Mouse (Mus musculus) lung, postnatal 10 days (tissue): ENCODE results near the gene Med13l.

Source experiments
- DNase-seq: peaks from one replicate; pipeline ENCODE4 v3.0.0; 2021

Med13l gene

DNA sequence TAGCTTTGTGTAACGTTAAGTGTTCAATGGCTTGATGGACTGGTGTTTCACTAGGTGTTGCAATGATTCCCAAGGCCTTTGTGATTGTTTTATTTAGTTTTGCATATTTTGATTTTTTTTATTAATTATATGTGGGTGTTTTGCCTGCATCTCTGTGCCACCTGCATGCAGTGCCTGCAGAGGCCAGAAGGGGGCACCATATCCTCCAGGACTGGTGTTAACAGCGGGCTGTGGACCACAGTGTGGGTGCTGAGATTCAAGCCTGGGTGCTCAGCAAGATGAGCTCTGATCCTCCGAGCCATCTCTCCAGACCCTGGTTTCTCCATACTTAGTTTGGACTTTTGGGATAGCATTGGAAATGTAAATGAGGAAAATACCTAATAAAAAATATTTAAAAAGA lies 143.7 kb downstream of the Med13l start:
- DNase-seq = no peak

DNA sequence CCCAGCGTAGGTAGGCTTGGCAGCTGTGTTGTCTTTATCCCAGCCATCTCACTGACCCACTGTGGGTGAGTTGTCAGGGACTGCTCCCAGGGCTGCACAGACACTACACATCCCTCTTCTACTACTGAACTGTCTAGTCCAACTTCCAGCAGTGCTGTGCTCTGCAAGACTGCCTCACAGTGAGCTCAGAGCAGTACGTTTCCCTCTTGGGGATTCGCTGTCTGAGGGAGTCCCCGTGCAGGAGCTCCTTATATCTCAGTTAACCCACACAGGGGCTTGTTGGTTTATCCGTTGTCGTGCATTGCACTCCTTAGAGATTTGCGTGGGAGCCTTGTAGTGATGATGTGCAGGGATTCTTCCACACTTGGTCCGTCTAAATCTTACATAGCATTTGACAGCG lies 144.5 kb downstream of the Med13l start:
- no peak for DNase-seq

DNA sequence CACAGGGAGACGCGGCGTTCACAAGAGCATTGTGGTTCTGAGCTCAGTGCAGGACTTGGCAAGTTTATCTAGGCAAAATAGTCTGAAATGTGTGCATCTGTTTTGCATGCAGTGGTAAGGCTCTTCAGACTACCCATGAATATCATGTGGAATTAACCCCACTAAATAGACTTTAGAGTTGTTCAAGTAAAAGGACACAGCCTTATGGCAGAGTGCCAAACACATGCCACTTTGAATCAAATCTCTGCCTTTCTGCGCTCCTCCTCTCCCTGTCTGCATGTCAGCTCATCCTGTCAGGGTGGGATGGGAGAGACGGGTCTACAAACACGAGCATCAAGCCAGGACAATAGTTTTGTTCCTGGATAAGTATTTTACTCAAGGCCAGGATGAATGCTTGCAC lies 145.5 kb downstream of the Med13l start:
- no peak for DNase-seq

DNA sequence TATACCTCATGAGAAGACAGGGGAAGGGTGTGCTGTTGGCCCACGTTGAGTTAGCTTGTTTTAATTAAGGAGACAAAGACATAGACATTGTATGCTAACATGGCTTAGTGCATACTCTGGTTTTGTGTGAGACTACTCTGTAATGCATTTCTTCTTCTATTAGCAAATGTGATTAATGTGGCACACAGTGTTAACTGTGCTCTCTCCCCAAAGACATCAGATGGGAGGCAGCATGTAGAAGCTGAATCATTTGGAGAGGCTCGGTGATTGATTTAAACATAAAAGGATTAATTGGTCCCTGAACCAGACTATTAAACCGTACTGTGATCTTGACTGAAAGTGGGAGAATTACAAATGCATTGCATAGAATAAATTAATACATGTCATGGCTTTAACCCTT lies 145.9 kb downstream of the Med13l start:
- DNase-seq = no peak

DNA sequence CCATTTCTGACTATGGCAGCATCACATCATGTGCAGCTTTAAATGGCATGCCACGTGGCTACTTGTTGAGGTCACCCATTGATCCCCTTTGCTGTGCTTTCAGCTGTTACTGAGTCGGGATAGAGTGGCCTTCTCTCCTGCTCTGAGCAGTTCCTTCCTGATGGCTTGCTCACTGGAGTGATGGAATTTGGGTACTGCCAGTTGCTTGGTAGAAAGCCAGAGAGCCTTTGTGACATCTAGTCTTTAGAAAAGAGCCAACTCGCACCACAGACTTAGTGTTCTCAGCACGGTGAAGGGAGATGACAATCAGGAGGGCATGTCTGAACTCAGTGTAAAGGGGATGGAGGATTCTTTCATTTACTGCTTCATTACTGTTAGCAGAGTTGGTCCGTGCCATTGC lies 147.0 kb downstream of the Med13l start:
- DNase-seq = no peak

- peak; percentile 78 for DNase-seq
Observed at GRCm38 (mm10) chr5:118708215-118708949, 147.9 kb downstream of the Med13l start.

- peak; percentile 73 for DNase-seq
Observed at GRCm38 (mm10) chr5:118709847-118710251, 149.4 kb downstream of the Med13l start.

- no peak for DNase-seq
Observed at GRCm38 (mm10) chr5:118715518-118715917, 155.0 kb downstream of the Med13l start.

GRCm38 (mm10) chr5:118716295-118717271 lies 156.1 kb downstream of the Med13l start:
- no peak for DNase-seq

- DNase-seq = no peak
Observed at GRCm38 (mm10) chr5:118717456-118717855, 157.0 kb downstream of the Med13l start.

- no peak for DNase-seq
Observed at GRCm38 (mm10) chr5:118718070-118718469, 157.6 kb downstream of the Med13l start.

DNA sequence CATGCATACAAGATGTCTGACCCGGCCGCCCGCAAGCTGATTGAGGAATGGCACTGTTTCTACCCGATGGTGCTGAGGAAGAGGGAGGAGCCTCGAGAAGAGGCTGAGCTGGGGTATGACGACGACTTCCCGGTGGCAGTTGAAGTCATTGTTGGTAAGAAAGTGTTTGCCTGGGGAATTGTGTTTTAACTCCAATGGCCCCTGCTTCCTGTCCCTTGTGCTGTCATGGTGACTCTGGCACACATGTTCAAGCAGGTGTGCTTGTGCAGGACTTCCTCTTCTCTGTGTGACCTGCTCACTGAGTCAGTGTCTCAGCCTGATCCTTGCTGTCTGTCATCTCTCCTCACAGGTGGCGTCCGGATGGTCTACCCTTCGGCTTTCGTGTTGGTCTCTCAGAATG lies 160.9 kb downstream of the Med13l start:
- no peak for DNase-seq

GRCm38 (mm10) chr5:118721848-118722247 lies 161.4 kb downstream of the Med13l start:
- no peak for DNase-seq

- DNase-seq = no peak
Observed at GRCm38 (mm10) chr5:118722456-118722855, 162.0 kb downstream of the Med13l start.

- DNase-seq = no peak
Observed at GRCm38 (mm10) chr5:118725425-118725824, 164.9 kb downstream of the Med13l start.

GRCm38 (mm10) chr5:118725886-118726505 lies 165.5 kb downstream of the Med13l start:
- peak; percentile 70 for DNase-seq

DNA sequence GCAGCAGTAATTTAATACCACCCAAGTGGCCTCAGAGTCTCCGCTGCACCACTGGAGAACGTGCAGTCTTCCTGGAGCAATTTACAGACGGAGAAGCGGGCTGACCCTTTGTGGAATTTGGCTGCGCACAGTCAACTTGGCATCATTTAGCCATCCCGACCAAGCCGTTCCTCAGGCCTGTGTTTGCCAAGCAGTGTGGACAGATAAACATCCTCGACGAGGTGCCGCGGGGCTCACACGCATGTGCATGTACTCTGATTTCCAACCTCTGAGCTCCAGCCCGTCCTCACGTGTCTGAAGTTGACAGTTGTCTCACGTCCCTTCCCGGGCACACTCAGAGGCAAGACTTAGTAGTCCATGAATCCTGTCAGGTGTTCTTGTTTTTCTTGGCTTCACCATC lies 166.9 kb downstream of the Med13l start:
- DNase-seq = peak; percentile 36

DNA sequence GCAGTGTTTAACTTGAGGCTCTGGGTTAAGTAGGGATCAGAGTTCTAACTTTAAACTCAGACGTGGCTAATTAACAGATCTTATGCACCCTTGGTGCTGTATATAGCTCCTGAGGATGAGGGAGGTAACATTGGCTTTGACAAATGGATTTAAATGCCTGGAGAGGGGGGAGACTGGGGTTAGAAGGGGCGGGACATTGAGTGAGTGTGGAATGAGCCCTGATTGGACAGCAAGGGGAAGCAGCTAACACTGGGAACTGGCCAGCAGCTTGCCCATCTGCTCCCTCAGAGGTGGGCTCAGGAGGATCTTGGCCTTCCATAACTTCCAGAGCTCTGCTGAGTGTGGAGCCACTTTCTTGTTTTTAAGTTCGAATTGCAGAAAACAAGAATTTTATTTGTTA lies 171.7 kb downstream of the Med13l start:
- DNase-seq = no peak

DNA sequence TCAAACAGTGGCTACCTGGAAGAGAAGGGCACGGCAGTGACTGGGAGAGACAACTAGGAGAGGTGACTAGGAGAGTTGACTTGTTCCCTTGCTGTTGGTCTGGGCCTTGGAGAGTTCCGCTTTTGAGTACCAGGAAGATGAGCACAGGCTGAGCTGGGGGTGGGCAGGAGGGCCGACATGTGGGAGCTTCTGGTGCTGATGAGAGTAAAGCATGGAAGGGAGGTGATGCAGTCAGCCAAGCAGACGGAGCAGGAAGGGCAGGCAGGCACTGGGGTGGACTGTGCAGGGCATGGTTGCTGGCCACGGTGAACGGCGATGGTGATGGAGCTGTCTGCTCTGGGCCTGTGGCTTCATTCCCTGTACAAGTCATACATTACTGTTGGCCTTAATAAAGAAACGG lies 172.2 kb downstream of the Med13l start:
- DNase-seq = no peak

DNA sequence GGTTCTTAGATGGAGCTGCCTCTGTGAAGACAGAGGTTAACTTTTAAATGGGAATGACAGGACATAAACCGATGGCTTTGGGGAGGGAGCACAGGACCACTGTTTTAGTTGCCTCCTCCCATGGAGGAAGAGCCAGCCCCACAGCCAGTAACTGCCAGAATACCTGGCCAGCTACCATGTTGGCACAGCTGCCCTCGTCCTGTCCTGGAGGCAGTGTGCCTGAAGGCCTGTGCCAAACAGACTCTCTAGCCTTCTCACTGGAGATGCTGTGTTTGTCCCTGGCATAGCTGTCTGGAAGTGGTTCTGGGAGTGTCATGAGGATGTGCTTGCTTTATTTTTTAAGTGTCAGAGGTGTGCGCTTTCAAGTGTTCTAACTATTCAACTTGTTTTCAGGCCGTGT lies 173.1 kb downstream of the Med13l start:
- no peak for DNase-seq

- no peak for DNase-seq
Observed at GRCm38 (mm10) chr5:118734455-118734854, 174.0 kb downstream of the Med13l start.

- no peak for DNase-seq
Observed at GRCm38 (mm10) chr5:118735738-118736137, 175.3 kb downstream of the Med13l start.

DNA sequence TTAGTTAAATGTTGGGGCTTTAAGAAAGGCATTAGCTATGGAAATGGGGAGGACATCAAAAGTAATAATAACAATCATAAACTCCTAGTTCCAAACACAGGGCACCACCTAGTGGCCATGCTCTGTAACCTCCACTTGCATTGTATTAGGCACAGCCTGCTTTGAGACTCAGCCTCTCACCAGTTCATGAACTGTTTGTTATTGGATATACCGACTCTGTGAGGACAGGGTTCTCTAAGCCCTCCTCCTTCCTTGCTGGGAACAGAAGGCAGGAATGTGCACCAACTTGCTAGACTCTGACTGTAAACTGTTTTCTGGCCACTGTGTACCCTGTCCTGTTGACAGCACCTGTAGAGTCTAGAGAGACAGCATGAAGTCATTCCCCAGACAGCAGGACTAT lies 177.1 kb downstream of the Med13l start:
- DNase-seq = peak; percentile 85

- no peak for DNase-seq
Observed at GRCm38 (mm10) chr5:118743067-118743466, 182.6 kb downstream of the Med13l start.
